Mouse (Mus musculus): ENCODE measurements around the gene Myl6b.

DNA sequence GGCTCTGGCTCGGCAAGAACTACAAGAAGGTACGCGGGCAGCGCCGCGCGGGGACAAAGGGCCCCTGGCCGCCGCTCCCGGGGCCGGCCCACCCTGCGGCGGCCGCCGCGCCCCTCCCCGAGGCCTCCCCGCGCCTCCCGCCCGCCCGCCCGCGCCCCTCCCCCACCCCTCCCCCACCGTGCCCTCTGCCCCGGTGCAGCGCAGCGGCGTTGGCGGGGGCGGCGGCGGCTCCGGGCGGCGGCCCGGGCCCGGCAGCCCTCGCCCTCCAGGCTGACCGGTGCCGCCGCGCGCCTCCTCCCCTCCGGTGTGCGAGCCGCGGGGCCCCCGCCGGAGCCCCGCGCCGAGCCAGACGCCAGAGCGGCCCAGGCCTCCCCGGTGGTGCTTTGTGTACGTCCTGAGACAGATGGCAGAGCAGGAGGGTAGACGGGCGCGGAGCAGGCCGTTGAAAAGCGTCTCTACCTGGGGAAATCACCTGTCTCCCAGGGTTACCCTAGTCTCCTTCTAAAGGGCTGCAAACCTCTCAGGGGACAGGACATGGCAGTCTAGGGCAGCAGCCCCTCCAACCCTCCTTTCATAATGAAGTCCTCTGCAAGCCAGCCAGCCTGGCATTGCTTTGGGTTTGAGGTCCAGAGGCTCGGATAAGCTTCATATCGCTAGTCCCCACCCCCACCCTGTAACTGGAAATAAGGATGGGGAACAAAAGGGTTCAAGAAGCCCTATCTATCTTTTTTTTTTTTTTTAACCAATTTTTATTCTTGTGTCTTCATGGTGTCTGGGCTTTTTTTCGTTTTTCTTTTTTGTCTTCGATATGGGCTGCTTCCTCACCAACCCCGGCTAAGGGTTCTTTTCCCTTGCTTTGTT, 38.8 kb downstream of the Myl6b start:
- no peak for TF ChIP-seq MAX (IDR thresholded peaks at IDR 0.05)
- TF ChIP-seq CTCF (IDR thresholded peaks at IDR 0.05; ENCODE audit: control insufficient read depth, insufficient read depth, insufficient read length) = no peak
- no peak for TF ChIP-seq USF1 (IDR thresholded peaks at IDR 0.05; ENCODE audit: low read depth)
- no peak for TF ChIP-seq FOSL1 (IDR thresholded peaks at IDR 0.05; ENCODE audit: insufficient read depth, low read length, poor library complexity, severe bottlenecking)
- TF ChIP-seq MYOD1 (IDR thresholded peaks at IDR 0.05; ENCODE audit: control insufficient read depth, insufficient read length, low read depth) = no peak

Measured in C2C12 (cell line).